Mouse (Mus musculus) kidney, adult 2 months (tissue): ENCODE data around the gene Rbm8a2.

Experiments used
- CTCF ChIP-seq: fragments of 200-500 bp; conservative IDR thresholded peaks from 2 replicates; pipeline ENCODE4 v1.5.1; 2011; ENCODE audit warnings: low read depth, mild to moderate bottlenecking, control low read depth, low read length, moderate library complexity, mixed read lengths; ENCODE audit not compliant: insufficient read depth, insufficient read length
- POLR2A ChIP-seq: fragments of 200-500 bp; IDR thresholded peaks from one replicate; pipeline ENCODE4 v1.6.1; 2011; ENCODE audit warnings: low read depth, low read length, control low read depth

- no peak for TF ChIP-seq POLR2A
- no peak for TF ChIP-seq CTCF
Observed at GRCm38 (mm10) chr1:175988448-175988847, 9.5 kb upstream of the Rbm8a2 start.
